Mouse (Mus musculus) hindbrain, embryonic 15.5 days (tissue): ENCODE data around the gene Ptpn12. TPM values are rescaled to one million over a fixed set of nuclear protein-coding genes. Genes with fewer than 3 reads are reported as not detected.
A peak's percentile ranks its signal among the peaks of the same experiment; 100 is the strongest.

ENCODE experiments used
- ATAC-seq: fragments of 200-750 bp; cut with Nextera tagmentation; 2 replicates; pipeline ENCODE4 v1.8.0; 2017; ENCODE audit warnings: low read depth, moderate number of reproducible peaks, moderate TSS enrichment; ENCODE audit not compliant: low FRiP score
- H3K27ac ChIP-seq: fragments of 300-500 bp; sonication (generic); replicated peaks from 2 replicates; pipeline ENCODE4 v1.5.1; 2015; ENCODE audit warnings: mild to moderate bottlenecking, inconsistent platforms
- H3K27me3 ChIP-seq: fragments of 300-500 bp; sonication (generic); 2 replicates; pipeline ENCODE4 v1.6.1; 2015; ENCODE audit warnings: control low read depth, inconsistent platforms
- H3K36me3 ChIP-seq: fragments of 300-500 bp; sonication (generic); 2 replicates; pipeline ENCODE4 v1.6.1; 2015; ENCODE audit warnings: control low read depth, inconsistent platforms
- H3K4me1 ChIP-seq: fragments of 300-500 bp; sonication (generic); replicated peaks from 2 replicates; pipeline ENCODE4 v1.6.1; 2015; ENCODE audit warnings: control low read depth, inconsistent platforms
- H3K4me2 ChIP-seq: fragments of 300-500 bp; sonication (generic); 2 replicates; pipeline ENCODE4 v1.6.1; 2015; ENCODE audit warnings: moderate library complexity, mild to moderate bottlenecking, inconsistent platforms
- H3K4me3 ChIP-seq: fragments of 300-500 bp; sonication (generic); 2 replicates; pipeline ENCODE4 v1.5.1; 2015; ENCODE audit warnings: mild to moderate bottlenecking, inconsistent platforms
- H3K9ac ChIP-seq: fragments of 300-500 bp; sonication (generic); 2 replicates; pipeline ENCODE4 v1.6.1; 2015; ENCODE audit warnings: inconsistent platforms
- H3K9me3 ChIP-seq: fragments of 300-500 bp; sonication (generic); 2 replicates; pipeline ENCODE4 v1.6.1; 2016; ENCODE audit warnings: control low read depth, inconsistent platforms
- WGBS: fragments of 180-500 bp; shearing (Covaris S2); methylation state at CpG from one replicate; pipeline ENCODE4 v1.1.7; 2015; 5-methylcytosine and 5-hydroxymethylcytosine counted together
- polyA plus RNA-seq: library from polyadenylated mRNA; unstranded; fragments of >200 nt; fragmentation: Nextera tagmentation; extraction: Ambion mirVana; gene quantifications from 2 replicates; pipeline ENCODE4 v1.2.1, GENCODE M21; 2015

The Ptpn12 gene
- polyA plus RNA-seq, 1 experiment from 2014 or later = 24.3 TPM

- 39% methylated on average over 4 of the region's 4 CpGs for WGBS
Observed at GRCm38 (mm10) chr5:20967942-20968341, 87.8 kb downstream of the Ptpn12 start.

GRCm38 (mm10) chr5:20964446-20964845, 91.3 kb downstream of the Ptpn12 start:
- H3K4me3 ChIP-seq = no peak overlapping the region
- no peaks in the 10 kb centered on the region for H3K36me3 ChIP-seq
- 78% methylated on average over 6 of the region's 6 CpGs for WGBS
- no peaks in the 10 kb centered on the region for H3K4me1 ChIP-seq
- no peak overlapping the region for H3K9ac ChIP-seq
- no peaks in the 10 kb centered on the region for H3K27me3 ChIP-seq
- no peaks in the 10 kb centered on the region for H3K9me3 ChIP-seq
- no peak overlapping the region for H3K27ac ChIP-seq
- no peak for ATAC-seq
- H3K4me2 ChIP-seq = no peak overlapping the region

More at GRCm38 (mm10) chr5:20967942-20968341, 87.8 kb downstream of the Ptpn12 start:
- no peak overlapping the region for H3K4me2 ChIP-seq
- H3K4me3 ChIP-seq = no peak overlapping the region
- H3K9ac ChIP-seq = no peak overlapping the region
- no peaks in the 10 kb centered on the region for H3K4me1 ChIP-seq
- H3K36me3 ChIP-seq = no peaks in the 10 kb centered on the region
- no peaks in the 10 kb centered on the region for H3K27me3 ChIP-seq
- no peaks in the 10 kb centered on the region for H3K9me3 ChIP-seq
- peak; percentile 84 for ATAC-seq
- H3K27ac ChIP-seq = no peak overlapping the region

GRCm38 (mm10) chr5:20963295-20963694, 92.4 kb downstream of the Ptpn12 start:
- ATAC-seq = no peak
- no peak overlapping the region for H3K27ac ChIP-seq
- 72% methylated on average over 9 of the region's 9 CpGs for WGBS

GRCm38 (mm10) chr5:20960927-20961326, 94.8 kb downstream of the Ptpn12 start:
- Histone ChIP-seq H3K4me1 (no peaks in the 10 kb centered on the region), H3K9ac (no peak overlapping the region), H3K4me3 (no peak overlapping the region), H3K9me3 (no peaks in the 10 kb centered on the region), H3K27me3 (no peaks in the 10 kb centered on the region), H3K4me2 (no peak overlapping the region), H3K27ac (no peak overlapping the region), H3K36me3 (no peaks in the 10 kb centered on the region)
- no peak for ATAC-seq
- WGBS = 96% methylated on average over 2 of the region's 2 CpGs

More at GRCm38 (mm10) chr5:20963295-20963694, 92.4 kb downstream of the Ptpn12 start:
- H3K9ac ChIP-seq = no peak overlapping the region
- H3K9me3 ChIP-seq = no peaks in the 10 kb centered on the region
- no peaks in the 10 kb centered on the region for H3K36me3 ChIP-seq
- H3K4me3 ChIP-seq = no peak overlapping the region
- H3K4me1 ChIP-seq = no peaks in the 10 kb centered on the region
- H3K4me2 ChIP-seq = no peak overlapping the region
- no peaks in the 10 kb centered on the region for H3K27me3 ChIP-seq

- Histone ChIP-seq H3K27me3 (no peaks in the 10 kb centered on the region), H3K27ac (no peak within 1 kb of the TSS), H3K4me2 (no peak within 1 kb of the TSS), H3K36me3 (no peaks in the 10 kb centered on the region), H3K4me1 (peaks cover 9% of the 10 kb centered on the region), H3K9ac (no peak within 1 kb of the TSS), H3K4me3 (no peak within 1 kb of the TSS), H3K9me3 (no peaks in the 10 kb centered on the region)
- no peak for ATAC-seq
- WGBS = 95% methylated on average over 3 of the region's 3 CpGs
Observed at GRCm38 (mm10) chr5:20956298-20956697, 99.4 kb downstream of the Ptpn12 start, which contains the start of gene Rsbn1l. TSS of gene Rsbn1l (minus strand) at chr5:20956398.

GRCm38 (mm10) chr5:20955114-20955835, 100.4 kb downstream of the Ptpn12 start:
- Histone ChIP-seq H3K4me2 (no peak overlapping the region), H3K9me3 (no peaks in the 10 kb centered on the region), H3K4me1 (peaks cover 9% of the 10 kb centered on the region), H3K4me3 (no peak overlapping the region), H3K27ac (no peak overlapping the region), H3K36me3 (no peaks in the 10 kb centered on the region), H3K27me3 (no peaks in the 10 kb centered on the region), H3K9ac (no peak overlapping the region)
- no peak for ATAC-seq
- 79% methylated on average over 13 of the region's 13 CpGs for WGBS

- WGBS = 24% methylated on average over 9 of the region's 9 CpGs
- peak overlapping the region; percentile 74 for H3K4me3 ChIP-seq
Observed at GRCm38 (mm10) chr5:20952337-20952925, 103.3 kb downstream of the Ptpn12 start.

GRCm38 (mm10) chr5:20951666-20952281, 103.9 kb downstream of the Ptpn12 start:
- peak overlapping the region; percentile 85 for H3K9ac ChIP-seq
- H3K27ac ChIP-seq = peak overlapping the region; percentile 100
- H3K36me3 ChIP-seq = no peaks in the 10 kb centered on the region
- peak overlapping the region; percentile 71 for H3K4me2 ChIP-seq
- peak overlapping the region; percentile 74 for H3K4me3 ChIP-seq
- ATAC-seq = peak; percentile 99
- H3K27me3 ChIP-seq = no peaks in the 10 kb centered on the region
- H3K4me1 ChIP-seq = peaks cover 22% of the 10 kb centered on the region
- under 1% methylated on average over 51 of the region's 51 CpGs for WGBS
- no peaks in the 10 kb centered on the region for H3K9me3 ChIP-seq

More at GRCm38 (mm10) chr5:20952337-20952925, 103.3 kb downstream of the Ptpn12 start:
- Histone ChIP-seq H3K9me3 (no peaks in the 10 kb centered on the region), H3K27me3 (no peaks in the 10 kb centered on the region), H3K27ac (peak overlapping the region; percentile 100; the same call in 1 of the 2 replicates), H3K4me2 (peak overlapping the region; percentile 71), H3K4me1 (peaks cover 22% of the 10 kb centered on the region), H3K9ac (peak overlapping the region; percentile 85), H3K36me3 (no peaks in the 10 kb centered on the region)
- no peak for ATAC-seq

GRCm38 (mm10) chr5:20950855-20951650, 104.7 kb downstream of the Ptpn12 start:
- Histone ChIP-seq H3K9ac (peak overlapping the region; percentile 85), H3K9me3 (no peaks in the 10 kb centered on the region), H3K4me3 (peak overlapping the region; percentile 74), H3K36me3 (no peaks in the 10 kb centered on the region), H3K4me2 (peak overlapping the region; percentile 71), H3K27me3 (no peaks in the 10 kb centered on the region), H3K27ac (peak overlapping the region; percentile 100), H3K4me1 (peaks cover 22% of the 10 kb centered on the region)
- peak; percentile 70 for ATAC-seq
- under 1% methylated on average over 85 of the region's 88 CpGs for WGBS

GRCm38 (mm10) chr5:20950516-20950854, 105.2 kb downstream of the Ptpn12 start:
- 0% methylated on average over 9 of the region's 9 CpGs for whole genome bisulfite sequencing
- Histone ChIP-seq H3K4me3 (peak overlapping the region; percentile 74), H3K4me2 (peak overlapping the region; percentile 71), H3K27me3 (no peaks in the 10 kb centered on the region), H3K27ac (peak overlapping the region; percentile 100), H3K36me3 (no peaks in the 10 kb centered on the region), H3K9ac (peak overlapping the region; percentile 85), H3K4me1 (peaks cover 22% of the 10 kb centered on the region), H3K9me3 (no peaks in the 10 kb centered on the region)
- ATAC-seq = no peak

GRCm38 (mm10) chr5:20950093-20950492, 105.6 kb downstream of the Ptpn12 start:
- Histone ChIP-seq H3K27ac (peak overlapping the region; percentile 100; the same call in 1 of the 2 replicates), H3K4me3 (peak overlapping the region; percentile 74), H3K9ac (peak overlapping the region; percentile 85), H3K4me1 (peaks cover 22% of the 10 kb centered on the region), H3K36me3 (no peaks in the 10 kb centered on the region), H3K4me2 (peak overlapping the region; percentile 71), H3K9me3 (no peaks in the 10 kb centered on the region), H3K27me3 (no peaks in the 10 kb centered on the region)
- ATAC-seq = no peak
- 4% methylated on average over 5 of the region's 5 CpGs for WGBS
